Mouse (Mus musculus): ENCODE measurements around the gene Cd38. TPM values are rescaled to one million over a fixed set of nuclear protein-coding genes. Genes with fewer than 3 reads are reported as not detected.
A peak's percentile ranks its signal among the peaks of the same experiment; 100 is the strongest.

The Cd38 gene
- polyA plus RNA-seq, 1 experiment, result 2.7 TPM

DNA sequence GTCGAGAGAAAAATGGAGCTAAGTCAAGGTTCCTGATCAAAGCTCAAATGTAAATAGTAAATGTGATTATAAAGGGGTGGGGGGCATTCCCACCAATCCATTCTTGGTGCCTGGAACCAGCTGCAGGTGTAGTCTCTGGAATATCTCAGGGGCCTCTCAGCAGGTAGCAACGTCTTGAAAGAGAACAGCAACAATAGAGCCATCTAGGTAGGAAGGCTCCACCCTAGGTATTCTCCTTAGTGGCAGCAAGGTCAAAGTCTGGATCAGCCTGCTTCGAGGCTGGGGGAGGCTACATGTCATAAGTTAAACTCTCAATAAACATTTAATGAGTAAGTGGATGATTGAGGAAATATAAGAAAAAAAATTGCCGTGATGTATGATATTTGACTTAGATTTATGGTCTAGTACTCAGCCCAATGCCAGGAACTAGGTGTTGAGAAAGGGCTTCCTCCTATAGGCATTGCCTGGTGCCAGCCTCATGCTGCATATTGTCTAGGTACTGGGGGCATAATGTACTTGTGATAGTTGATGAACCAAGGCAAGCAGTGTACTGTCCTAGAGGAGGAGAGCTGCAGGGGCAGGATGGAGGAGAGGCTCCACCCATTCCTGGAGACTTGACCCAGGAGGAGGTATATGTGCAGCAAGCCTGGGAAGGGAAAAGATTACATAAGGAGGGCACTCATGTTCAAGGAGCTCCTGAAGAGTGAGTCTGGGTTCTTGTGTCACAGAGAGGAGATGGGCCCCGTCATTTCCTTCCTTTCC lies 7.5 kb upstream of the Cd38 start:
- TF ChIP-seq CTCF (IDR thresholded peaks at IDR 0.05; ENCODE audit: borderline replicate concordance, extremely low read depth, insufficient read depth, insufficient read length), result no peak
- no peak for TF ChIP-seq POLR2A (IDR thresholded peaks at IDR 0.05; ENCODE audit: borderline replicate concordance, extremely low read depth, insufficient read depth, insufficient read length, poor library complexity, severe bottlenecking)
- DNase-seq (ENCODE audit: low read depth), result no peak

DNA sequence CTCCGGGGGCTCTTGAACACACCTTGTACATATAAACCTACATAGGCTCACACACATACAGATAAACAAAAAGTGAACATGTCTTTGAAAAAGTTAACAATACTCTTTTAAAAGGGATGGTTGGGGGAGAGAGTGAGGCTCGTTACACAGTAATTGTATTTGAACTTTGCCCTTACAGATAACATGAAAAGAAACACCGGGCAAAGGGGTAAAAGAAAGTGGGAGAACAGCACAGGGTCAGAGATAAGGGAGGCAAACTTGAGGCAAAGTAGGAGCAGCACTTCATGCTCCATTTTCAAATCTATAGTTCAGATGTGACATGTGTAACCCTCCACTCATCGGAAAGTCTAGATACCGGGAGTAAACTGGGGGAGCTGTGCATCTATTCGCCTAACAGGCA lies 4.7 kb upstream of the Cd38 start:
- TF ChIP-seq POLR2A (IDR thresholded peaks at IDR 0.05; ENCODE audit: borderline replicate concordance, extremely low read depth, insufficient read depth, insufficient read length, poor library complexity, severe bottlenecking), result no peak
- TF ChIP-seq CTCF (IDR thresholded peaks at IDR 0.05; ENCODE audit: borderline replicate concordance, extremely low read depth, insufficient read depth, insufficient read length), result no peak

DNA sequence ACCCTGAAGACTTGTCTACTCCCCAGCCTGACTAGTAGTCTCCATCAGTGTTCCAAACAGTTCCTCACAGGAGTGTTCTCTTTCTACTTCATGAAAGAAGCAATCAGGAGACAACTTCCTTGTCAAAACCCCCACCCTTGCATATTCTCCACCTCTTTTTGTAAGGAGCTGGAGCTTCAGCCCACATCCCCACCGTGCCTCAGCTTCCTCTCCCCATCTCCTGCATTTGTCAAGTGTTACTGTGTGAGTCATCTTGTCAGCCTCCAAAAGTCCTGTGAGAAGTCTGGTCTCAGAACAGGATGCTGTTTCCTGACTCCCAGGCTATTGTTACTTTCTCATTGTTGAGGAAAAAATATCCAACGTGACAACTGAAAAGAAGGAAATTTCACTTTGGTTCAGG lies 3.0 kb upstream of the Cd38 start:
- TF ChIP-seq CTCF (IDR thresholded peaks at IDR 0.05; ENCODE audit: borderline replicate concordance, extremely low read depth, insufficient read depth, insufficient read length), result no peak
- TF ChIP-seq POLR2A (IDR thresholded peaks at IDR 0.05; ENCODE audit: borderline replicate concordance, extremely low read depth, insufficient read depth, insufficient read length, poor library complexity, severe bottlenecking), result no peak
- no peak for DNase-seq (ENCODE audit: low read depth)

More for the DNA sequence above, 4.7 kb upstream of the Cd38 start:
- no peak for DNase-seq (ENCODE audit: low read depth)

GRCm38 (mm10) chr5:43868711-43869600 lies 603 bp downstream of the Cd38 start:
- no peak for TF ChIP-seq CTCF (IDR thresholded peaks at IDR 0.05; ENCODE audit: borderline replicate concordance, extremely low read depth, insufficient read depth, insufficient read length)
- TF ChIP-seq POLR2A (IDR thresholded peaks at IDR 0.05; ENCODE audit: borderline replicate concordance, extremely low read depth, insufficient read depth, insufficient read length, poor library complexity, severe bottlenecking), result no peak
- peak; percentile 28 for DNase-seq (ENCODE audit: low read depth)

DNA sequence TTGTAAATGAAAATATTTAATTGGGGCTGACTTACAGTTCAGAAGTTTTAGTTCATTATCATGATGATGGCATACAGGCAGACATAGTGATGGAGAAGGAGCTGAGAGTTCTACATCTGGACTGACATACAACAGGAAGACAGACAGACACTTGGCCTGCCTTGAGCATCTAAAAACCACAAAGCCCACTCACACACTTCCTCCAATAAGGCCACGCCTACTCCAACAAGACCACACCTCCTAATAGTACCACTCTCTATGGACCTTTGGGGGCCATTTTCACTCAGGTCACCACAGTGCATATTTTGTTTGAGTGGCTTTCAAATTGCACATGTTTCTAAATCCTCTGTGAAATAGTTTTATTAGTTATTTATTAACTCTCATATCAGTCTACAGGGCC lies 3.5 kb downstream of the Cd38 start:
- no peak for TF ChIP-seq CTCF (IDR thresholded peaks at IDR 0.05; ENCODE audit: borderline replicate concordance, extremely low read depth, insufficient read depth, insufficient read length)
- TF ChIP-seq POLR2A (IDR thresholded peaks at IDR 0.05; ENCODE audit: borderline replicate concordance, extremely low read depth, insufficient read depth, insufficient read length, poor library complexity, severe bottlenecking), result no peak
- DNase-seq (ENCODE audit: low read depth), result no peak

DNA sequence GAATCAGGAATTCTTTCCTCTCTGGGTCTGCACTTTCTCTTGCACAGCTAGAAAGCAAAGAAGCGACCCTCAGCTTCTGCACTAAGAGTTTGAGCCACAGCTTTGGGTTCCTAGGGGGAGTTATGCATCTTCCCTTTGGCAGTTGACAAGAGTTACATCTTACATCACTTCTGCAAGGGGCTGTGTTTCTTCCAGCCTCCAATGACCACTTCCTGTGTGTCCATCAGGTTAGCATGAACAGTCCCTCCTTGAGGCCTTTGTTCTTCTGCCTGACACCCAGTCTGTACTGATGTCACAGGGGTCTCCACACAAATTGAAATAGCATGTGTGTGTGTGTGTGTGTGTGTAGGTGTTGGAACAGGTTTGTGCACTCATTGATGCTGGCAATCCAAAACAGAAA lies 4.3 kb downstream of the Cd38 start:
- DNase-seq (ENCODE audit: low read depth), result no peak
- TF ChIP-seq CTCF (IDR thresholded peaks at IDR 0.05; ENCODE audit: borderline replicate concordance, extremely low read depth, insufficient read depth, insufficient read length), result no peak
- no peak for TF ChIP-seq POLR2A (IDR thresholded peaks at IDR 0.05; ENCODE audit: borderline replicate concordance, extremely low read depth, insufficient read depth, insufficient read length, poor library complexity, severe bottlenecking)

DNA sequence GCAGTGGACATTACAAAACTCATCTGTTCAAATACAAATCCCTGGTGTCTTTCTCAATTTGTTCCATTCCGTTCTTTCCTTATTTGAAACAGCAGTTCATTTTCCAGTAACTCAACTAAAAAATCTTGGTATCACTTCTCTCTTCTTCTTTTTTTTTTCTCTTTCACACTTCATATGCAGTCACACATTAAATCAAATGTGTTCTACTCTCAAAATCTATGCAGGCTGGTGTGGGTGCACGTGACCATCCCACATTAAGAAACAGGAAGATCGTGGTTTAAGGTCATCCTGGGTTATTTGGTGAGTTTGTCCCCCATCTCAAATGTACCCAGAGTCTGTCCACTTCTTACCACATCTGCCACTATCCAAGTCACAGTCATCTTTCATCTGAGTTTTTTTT lies 13.7 kb downstream of the Cd38 start:
- no peak for DNase-seq (ENCODE audit: low read depth)
- no peak for TF ChIP-seq CTCF (IDR thresholded peaks at IDR 0.05; ENCODE audit: borderline replicate concordance, extremely low read depth, insufficient read depth, insufficient read length)
- no peak for TF ChIP-seq POLR2A (IDR thresholded peaks at IDR 0.05; ENCODE audit: borderline replicate concordance, extremely low read depth, insufficient read depth, insufficient read length, poor library complexity, severe bottlenecking)

GRCm38 (mm10) chr5:43885060-43885820 lies 16.9 kb downstream of the Cd38 start:
- no peak for TF ChIP-seq POLR2A (IDR thresholded peaks at IDR 0.05; ENCODE audit: borderline replicate concordance, extremely low read depth, insufficient read depth, insufficient read length, poor library complexity, severe bottlenecking)
- no peak for TF ChIP-seq CTCF (IDR thresholded peaks at IDR 0.05; ENCODE audit: borderline replicate concordance, extremely low read depth, insufficient read depth, insufficient read length)

GRCm38 (mm10) chr5:43892386-43892785 lies 24.0 kb downstream of the Cd38 start:
- TF ChIP-seq POLR2A (IDR thresholded peaks at IDR 0.05; ENCODE audit: borderline replicate concordance, extremely low read depth, insufficient read depth, insufficient read length, poor library complexity, severe bottlenecking) (no peak), CTCF (IDR thresholded peaks at IDR 0.05; ENCODE audit: borderline replicate concordance, extremely low read depth, insufficient read depth, insufficient read length) (peak; percentile 30; the same call in 1 of the 2 replicates)
- peak; percentile 47 for DNase-seq (ENCODE audit: low read depth)

More at GRCm38 (mm10) chr5:43885060-43885820, 16.9 kb downstream of the Cd38 start:
- no peak for DNase-seq (ENCODE audit: low read depth)

GRCm38 (mm10) chr5:43894113-43894512 lies 25.8 kb downstream of the Cd38 start:
- no peak for TF ChIP-seq POLR2A (IDR thresholded peaks at IDR 0.05; ENCODE audit: borderline replicate concordance, extremely low read depth, insufficient read depth, insufficient read length, poor library complexity, severe bottlenecking)
- TF ChIP-seq CTCF (IDR thresholded peaks at IDR 0.05; ENCODE audit: borderline replicate concordance, extremely low read depth, insufficient read depth, insufficient read length), result no peak; the same call in 1 of the 2 replicates
- DNase-seq (ENCODE audit: low read depth), result peak; percentile 16

GRCm38 (mm10) chr5:43895931-43896330 lies 27.6 kb downstream of the Cd38 start:
- DNase-seq (ENCODE audit: low read depth), result no peak
- no peak for TF ChIP-seq POLR2A (IDR thresholded peaks at IDR 0.05; ENCODE audit: borderline replicate concordance, extremely low read depth, insufficient read depth, insufficient read length, poor library complexity, severe bottlenecking)
- TF ChIP-seq CTCF (IDR thresholded peaks at IDR 0.05; ENCODE audit: borderline replicate concordance, extremely low read depth, insufficient read depth, insufficient read length), result no peak
